Mouse (Mus musculus) limb, embryonic 14.5 days (tissue): ENCODE data around the gene Cntn5. TPM values are rescaled to one million over a fixed set of nuclear protein-coding genes. Genes with fewer than 3 reads are reported as not detected.
A peak's percentile ranks its signal among the peaks of the same experiment; 100 is the strongest.

Experiments used
- ATAC-seq: fragments of 200-750 bp; cut with Nextera tagmentation; 2 replicates; pipeline ENCODE4 v1.8.0; 2017; ENCODE audit warnings: low read depth, moderate number of reproducible peaks, moderate TSS enrichment; ENCODE audit not compliant: low FRiP score
- DNase-seq: peaks from one replicate; pipeline ENCODE4 v3.0.0-alpha.2; 2015; ENCODE audit warnings: low spot score
- H3K27ac ChIP-seq: fragments of 300-500 bp; sonication (generic); replicated peaks from 2 replicates; pipeline ENCODE4 v1.5.1; 2014; ENCODE audit warnings: low read depth, mild to moderate bottlenecking, low read length, moderate library complexity, mixed read lengths
- H3K27me3 ChIP-seq: fragments of 300-500 bp; sonication (generic); 2 replicates; pipeline ENCODE4 v1.6.1; 2014; ENCODE audit warnings: low read length, mixed read lengths; ENCODE audit not compliant: control insufficient read depth, insufficient read depth
- H3K36me3 ChIP-seq: fragments of 300-500 bp; sonication (generic); 2 replicates; pipeline ENCODE4 v1.6.1; 2014; ENCODE audit warnings: mild to moderate bottlenecking, low read length, moderate library complexity, mixed read lengths; ENCODE audit not compliant: control insufficient read depth, insufficient read depth
- H3K4me1 ChIP-seq: fragments of 300-500 bp; sonication (generic); 2 replicates; pipeline ENCODE4 v1.6.1; 2014; ENCODE audit warnings: antibody characterized with exemption, low read length, mixed read lengths; ENCODE audit not compliant: control insufficient read depth, insufficient read depth
- H3K4me2 ChIP-seq: fragments of 300-500 bp; sonication (generic); replicated peaks from 2 replicates; pipeline ENCODE4 v1.6.1; 2014; ENCODE audit warnings: low read depth, mild to moderate bottlenecking, low read length, moderate library complexity; ENCODE audit not compliant: severe bottlenecking
- H3K4me3 ChIP-seq: fragments of 300-500 bp; sonication (generic); replicated peaks from 2 replicates; pipeline ENCODE4 v1.5.1; 2014; ENCODE audit warnings: low read length
- H3K9ac ChIP-seq: fragments of 300-500 bp; sonication (generic); 2 replicates; pipeline ENCODE4 v1.6.1; 2014; ENCODE audit warnings: mild to moderate bottlenecking, low read depth, low read length, moderate library complexity; ENCODE audit not compliant: severe bottlenecking
- H3K9me3 ChIP-seq: fragments of 300-500 bp; sonication (generic); 2 replicates; pipeline ENCODE4 v1.6.1; 2016; ENCODE audit warnings: low read length; ENCODE audit not compliant: control insufficient read depth
- POLR2A ChIP-seq: fragments of 200-500 bp; IDR thresholded peaks from 2 replicates; pipeline ENCODE4 v1.8.0; 2012; ENCODE audit warnings: inconsistent platforms, mild to moderate bottlenecking, moderate library complexity, borderline replicate concordance; ENCODE audit not compliant: insufficient read depth, insufficient read length; ENCODE audit errors: extremely low read depth
- WGBS: fragments of 180-500 bp; shearing (Covaris S2); extraction: QIAGEN DNeasy Blood & Tissue Kit; methylation state at CpG from one replicate; pipeline ENCODE4 v1.1.7; 2014; 5-methylcytosine and 5-hydroxymethylcytosine counted together
- polyA plus RNA-seq, 2 experiments: library from polyadenylated mRNA; depleted of rRNA in 1 of 2; stranded (reverse) in 1 of 2; unstranded in 1 of 2; fragments of >200 nt; fragmentation: Nextera tagmentation in 1 of 2; extraction: Ambion mirVana in 1 of 2; gene quantifications; 2 replicates each; pipeline versions ENCODE4 v1.2.1 to v1.2.3; 2012 to 2014

Gene Cntn5
- polyA plus RNA-seq, 2 experiments: 0.41 to 0.87 TPM

GRCm38 (mm10) chr9:10324697-10325368 is 579.7 kb downstream of the Cntn5 start:
- DNase-seq: no peak
- WGBS: 44% methylated on average over 7 of the region's 7 CpGs
- Histone ChIP-seq H3K36me3 (no peaks in the 10 kb centered on the region), H3K4me3 (no peak overlapping the region), H3K4me2 (no peak overlapping the region), H3K27ac (no peak overlapping the region), H3K9ac (no peak overlapping the region), H3K9me3 (no peaks in the 10 kb centered on the region), H3K4me1 (no peaks in the 10 kb centered on the region), H3K27me3 (no peaks in the 10 kb centered on the region)
- no peak for ATAC-seq
- no peak for TF ChIP-seq POLR2A

- DNase-seq: peak; percentile 30
- H3K4me2 ChIP-seq: no peak overlapping the region
These were observed 635.2 kb downstream of the Cntn5 start for GRCm38 (mm10) chr9:10269342-10269741.

GRCm38 (mm10) chr9:10268836-10269235 is 635.7 kb downstream of the Cntn5 start:
- TF ChIP-seq POLR2A: no peak
- H3K27me3 ChIP-seq: no peaks in the 10 kb centered on the region
- no peak overlapping the region for H3K9ac ChIP-seq
- 49% methylated on average over 6 of the region's 6 CpGs for WGBS
- ATAC-seq (no peak), DNase-seq (no peak)
- H3K4me3 ChIP-seq: no peak overlapping the region
- no peak overlapping the region for H3K27ac ChIP-seq
- H3K9me3 ChIP-seq: no peaks in the 10 kb centered on the region
- no peak overlapping the region for H3K4me2 ChIP-seq
- H3K4me1 ChIP-seq: 0 out of 2 replicates have a peak, but pooled peaks cover 2% of the 10 kb centered on the region
- H3K36me3 ChIP-seq: no peaks in the 10 kb centered on the region

More at GRCm38 (mm10) chr9:10269342-10269741, 635.2 kb downstream of the Cntn5 start:
- no peak overlapping the region for H3K4me3 ChIP-seq
- 0 out of 2 replicates have a peak, but pooled peaks have one; percentile 53 for ATAC-seq
- H3K36me3 ChIP-seq: no peaks in the 10 kb centered on the region
- H3K27me3 ChIP-seq: no peaks in the 10 kb centered on the region
- H3K4me1 ChIP-seq: 0 out of 2 replicates have a peak, but pooled peaks cover 2% of the 10 kb centered on the region
- H3K9ac ChIP-seq: no peak overlapping the region
- H3K27ac ChIP-seq: no peak overlapping the region
- 4% methylated on average over 2 of the region's 2 CpGs for WGBS
- no peaks in the 10 kb centered on the region for H3K9me3 ChIP-seq
- no peak for TF ChIP-seq POLR2A

- 0 out of 2 replicates have a peak, but pooled peaks cover 2% of the 10 kb centered on the region for H3K4me1 ChIP-seq
- H3K4me2 ChIP-seq: no peak overlapping the region
- H3K4me3 ChIP-seq: no peak overlapping the region
- H3K27ac ChIP-seq: no peak overlapping the region
- DNase-seq: no peak
- H3K9ac ChIP-seq: no peak overlapping the region
- 34% methylated on average over 3 of the region's 3 CpGs for WGBS
- TF ChIP-seq POLR2A: no peak
- no peaks in the 10 kb centered on the region for H3K9me3 ChIP-seq
- ATAC-seq: no peak
- no peaks in the 10 kb centered on the region for H3K36me3 ChIP-seq
- no peaks in the 10 kb centered on the region for H3K27me3 ChIP-seq
These were observed 639.0 kb downstream of the Cntn5 start for GRCm38 (mm10) chr9:10265616-10266015.

- no peak for TF ChIP-seq POLR2A
- H3K4me1 ChIP-seq: no peaks in the 10 kb centered on the region
- 84% methylated on average over 4 of the region's 4 CpGs for WGBS
- ATAC-seq (no peak), DNase-seq (no peak)
- no peaks in the 10 kb centered on the region for H3K27me3 ChIP-seq
- no peaks in the 10 kb centered on the region for H3K9me3 ChIP-seq
- no peak overlapping the region for H3K4me3 ChIP-seq
- no peaks in the 10 kb centered on the region for H3K36me3 ChIP-seq
- H3K4me2 ChIP-seq: no peak overlapping the region
- H3K27ac ChIP-seq: no peak overlapping the region
- no peak overlapping the region for H3K9ac ChIP-seq
These were observed 671.2 kb downstream of the Cntn5 start for GRCm38 (mm10) chr9:10233364-10233763.
